Mouse (Mus musculus): ENCODE measurements around the gene Ercc5. TPM values are rescaled to one million over a fixed set of nuclear protein-coding genes. Genes with fewer than 3 reads are reported as not detected.
A peak's percentile ranks its signal among the peaks of the same experiment; 100 is the strongest.

The Ercc5 gene
- polyA plus RNA-seq, 1 experiment: 1.7 TPM

DNA sequence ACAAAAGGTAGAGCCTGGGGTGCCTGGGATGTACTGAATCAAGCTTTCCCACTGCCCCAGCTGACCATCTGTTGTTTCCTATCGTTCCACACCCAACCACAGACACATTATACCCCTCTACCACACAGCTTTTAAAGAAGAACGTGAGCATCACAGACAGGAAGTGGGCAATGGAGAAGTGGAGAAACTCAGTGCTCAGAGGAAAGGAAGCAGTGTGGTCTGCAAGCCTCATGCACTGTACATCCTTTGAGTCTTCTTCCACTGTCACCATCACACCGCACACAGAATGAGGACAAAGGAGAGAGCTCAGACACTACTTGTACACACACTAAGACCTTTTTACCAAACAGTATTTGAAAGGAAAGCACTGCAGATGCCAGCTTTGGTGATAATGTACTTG is 25.3 kb upstream of the Ercc5 start:
- Histone ChIP-seq H3K9me3 (no peaks in the 10 kb centered on the region), H3K4me3 (replicated peaks) (peak overlapping the region; percentile 51), H3K27me3 (replicated peaks) (no peaks in the 10 kb centered on the region), H3K36me3 (replicated peaks; ENCODE audit: low read length) (peaks cover 41% of the 10 kb centered on the region), H3K4me1 (peaks cover 34% of the 10 kb centered on the region)
- no peak for TF ChIP-seq GATA1 (IDR thresholded peaks at IDR 0.05; ENCODE audit: borderline replicate concordance, low read length)
- 0 out of 2 replicates have a peak, but pooled peaks have one; percentile 18 for TF ChIP-seq FLI1 (IDR thresholded peaks at IDR 0.05; ENCODE audit: low read length)

- Histone ChIP-seq H3K36me3 (replicated peaks; ENCODE audit: low read length) (peaks cover 73% of the 10 kb centered on the region), H3K4me1 (peaks cover 20% of the 10 kb centered on the region), H3K4me3 (replicated peaks) (no peak overlapping the region), H3K27me3 (replicated peaks) (no peaks in the 10 kb centered on the region), H3K9me3 (no peaks in the 10 kb centered on the region)
- no peak for TF ChIP-seq FLI1 (IDR thresholded peaks at IDR 0.05; ENCODE audit: low read length)
- TF ChIP-seq GATA1 (IDR thresholded peaks at IDR 0.05; ENCODE audit: borderline replicate concordance, low read length): no peak
These were observed 22.0 kb upstream of the Ercc5 start for GRCm38 (mm10) chr1:44125590-44125989.

DNA sequence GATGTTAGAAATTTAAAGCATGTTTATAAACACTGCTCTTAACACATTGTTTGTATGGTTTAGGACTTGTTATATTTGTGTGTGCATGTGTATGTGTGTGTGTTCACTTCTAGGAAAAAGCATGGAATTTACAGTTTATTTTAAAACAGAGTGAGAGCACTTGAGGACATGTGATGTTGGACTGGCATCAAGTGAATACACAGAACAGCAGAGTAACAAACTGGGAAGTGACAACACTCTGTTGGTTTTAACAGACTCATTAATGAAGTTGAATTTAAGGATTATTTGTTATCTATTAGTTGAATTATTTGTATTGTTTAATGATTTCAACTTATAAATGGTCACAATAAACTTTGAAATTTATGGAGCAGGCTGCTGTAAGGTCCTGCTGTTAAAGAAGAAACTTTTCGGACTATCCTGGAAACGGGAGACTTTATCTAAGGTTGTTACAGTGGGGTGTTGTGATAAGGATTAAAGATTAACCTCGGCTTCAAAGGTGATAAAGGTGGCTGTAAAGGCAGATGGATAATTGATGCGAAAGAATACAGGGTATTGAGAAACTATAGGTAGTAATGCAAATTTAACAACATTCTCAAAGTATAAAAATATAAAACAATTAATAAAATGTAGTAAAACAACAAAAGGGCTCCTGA is 17.5 kb upstream of the Ercc5 start:
- H3K4me3 ChIP-seq (replicated peaks): no peak overlapping the region
- H3K9me3 ChIP-seq: no peaks in the 10 kb centered on the region
- H3K4me1 ChIP-seq: peaks cover 10% of the 10 kb centered on the region
- H3K27me3 ChIP-seq (replicated peaks): no peaks in the 10 kb centered on the region
- TF ChIP-seq GATA1 (IDR thresholded peaks at IDR 0.05; ENCODE audit: borderline replicate concordance, low read length): no peak
- TF ChIP-seq FLI1 (IDR thresholded peaks at IDR 0.05; ENCODE audit: low read length): no peak
- peaks cover 76% of the 10 kb centered on the region for H3K36me3 ChIP-seq (replicated peaks; ENCODE audit: low read length)

DNA sequence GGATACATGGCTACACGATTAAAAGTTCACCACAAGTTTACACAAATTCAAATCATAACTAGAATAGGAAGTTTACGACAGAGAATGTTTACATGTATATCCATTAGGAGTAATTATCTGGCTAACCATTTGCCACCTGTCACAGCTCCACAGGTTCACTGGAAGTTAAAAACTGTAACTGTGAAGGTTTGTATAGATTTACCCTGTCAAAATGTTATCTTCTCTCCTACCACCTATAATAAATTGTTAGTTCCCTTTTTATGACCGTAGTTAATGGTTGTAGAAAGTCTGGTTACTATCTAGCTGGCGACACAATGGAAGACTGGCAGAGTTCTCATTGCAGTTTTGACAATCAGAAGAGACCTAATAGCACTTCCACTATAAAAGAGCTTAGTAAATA is 7.3 kb upstream of the Ercc5 start:
- Histone ChIP-seq H3K9me3 (no peaks in the 10 kb centered on the region), H3K36me3 (replicated peaks; ENCODE audit: low read length) (peaks cover 81% of the 10 kb centered on the region), H3K4me3 (replicated peaks) (no peak overlapping the region), H3K4me1 (no peaks in the 10 kb centered on the region), H3K27me3 (replicated peaks) (no peaks in the 10 kb centered on the region)
- TF ChIP-seq FLI1 (IDR thresholded peaks at IDR 0.05; ENCODE audit: low read length) (no peak), GATA1 (IDR thresholded peaks at IDR 0.05; ENCODE audit: borderline replicate concordance, low read length) (no peak)

- peaks cover 6% of the 10 kb centered on the region for H3K4me1 ChIP-seq
- H3K4me3 ChIP-seq (replicated peaks): no peak overlapping the region
- peaks cover 62% of the 10 kb centered on the region for H3K36me3 ChIP-seq (replicated peaks; ENCODE audit: low read length)
- TF ChIP-seq GATA1 (IDR thresholded peaks at IDR 0.05; ENCODE audit: borderline replicate concordance, low read length) (no peak), FLI1 (IDR thresholded peaks at IDR 0.05; ENCODE audit: low read length) (no peak)
- no peaks in the 10 kb centered on the region for H3K27me3 ChIP-seq (replicated peaks)
- no peaks in the 10 kb centered on the region for H3K9me3 ChIP-seq
These were observed 4.8 kb upstream of the Ercc5 start for GRCm38 (mm10) chr1:44142747-44143146.

GRCm38 (mm10) chr1:44148706-44149105 is 1.2 kb downstream of the Ercc5 start:
- Histone ChIP-seq H3K4me1 (peaks cover 6% of the 10 kb centered on the region), H3K36me3 (replicated peaks; ENCODE audit: low read length) (peaks cover 8% of the 10 kb centered on the region), H3K4me3 (replicated peaks) (peak overlapping the region; percentile 96), H3K9me3 (no peaks in the 10 kb centered on the region), H3K27me3 (replicated peaks) (no peaks in the 10 kb centered on the region)
- TF ChIP-seq GATA1 (IDR thresholded peaks at IDR 0.05; ENCODE audit: borderline replicate concordance, low read length): no peak
- TF ChIP-seq FLI1 (IDR thresholded peaks at IDR 0.05; ENCODE audit: low read length): no peak

GRCm38 (mm10) chr1:44155287-44155686 is 7.7 kb downstream of the Ercc5 start:
- TF ChIP-seq FLI1 (IDR thresholded peaks at IDR 0.05; ENCODE audit: low read length) (no peak), GATA1 (IDR thresholded peaks at IDR 0.05; ENCODE audit: borderline replicate concordance, low read length) (no peak)
- Histone ChIP-seq H3K4me3 (replicated peaks) (no peak overlapping the region), H3K27me3 (replicated peaks) (no peaks in the 10 kb centered on the region), H3K4me1 (peaks cover 3% of the 10 kb centered on the region; the same call in 1 of the 2 replicates), H3K36me3 (replicated peaks; ENCODE audit: low read length) (peaks cover 34% of the 10 kb centered on the region), H3K9me3 (no peaks in the 10 kb centered on the region)

DNA sequence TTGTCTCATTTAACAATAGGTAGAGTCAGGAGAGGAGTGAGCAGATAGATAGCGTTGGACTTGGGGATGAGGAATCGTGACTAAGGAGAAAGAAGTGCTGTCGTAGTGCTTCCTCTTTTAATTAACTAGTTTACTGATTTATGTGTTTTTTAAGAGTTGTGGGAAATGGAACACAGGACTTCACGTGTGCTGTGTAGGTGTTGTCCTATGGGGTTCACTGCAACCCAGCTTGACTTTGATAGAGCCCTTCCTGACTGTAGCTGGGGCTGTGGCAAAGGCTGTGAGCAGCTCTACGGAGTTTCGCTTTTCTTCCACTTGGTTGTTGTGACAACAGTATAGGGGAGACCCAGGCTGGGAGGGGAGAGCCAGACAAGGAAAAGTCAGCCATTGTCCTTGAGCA is 10.8 kb downstream of the Ercc5 start:
- Histone ChIP-seq H3K4me1 (peaks cover 3% of the 10 kb centered on the region; the same call in 1 of the 2 replicates), H3K4me3 (replicated peaks) (no peak overlapping the region), H3K36me3 (replicated peaks; ENCODE audit: low read length) (peaks cover 64% of the 10 kb centered on the region), H3K9me3 (no peaks in the 10 kb centered on the region), H3K27me3 (replicated peaks) (no peaks in the 10 kb centered on the region)
- no peak for TF ChIP-seq FLI1 (IDR thresholded peaks at IDR 0.05; ENCODE audit: low read length)
- no peak for TF ChIP-seq GATA1 (IDR thresholded peaks at IDR 0.05; ENCODE audit: borderline replicate concordance, low read length)

DNA sequence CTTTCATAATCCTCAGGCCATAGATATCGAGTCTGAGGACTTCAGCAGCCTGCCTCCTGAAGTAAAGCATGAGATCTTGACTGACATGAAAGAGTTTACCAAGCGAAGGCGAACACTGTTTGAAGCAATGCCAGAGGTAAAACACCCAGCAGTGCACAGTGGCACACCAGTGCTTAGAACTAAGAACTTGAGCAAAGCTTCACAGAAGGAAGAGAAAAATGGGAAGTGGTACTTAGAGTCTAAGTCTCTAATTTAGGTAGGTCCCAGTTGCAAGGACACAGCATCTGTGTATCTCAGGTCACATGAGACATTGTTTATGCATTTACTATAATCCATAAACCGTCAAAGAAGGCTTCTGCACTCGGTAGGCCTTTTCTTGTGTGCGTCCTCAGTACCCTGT is 14.3 kb downstream of the Ercc5 start:
- Histone ChIP-seq H3K9me3 (no peaks in the 10 kb centered on the region), H3K4me3 (replicated peaks) (no peak overlapping the region), H3K36me3 (replicated peaks; ENCODE audit: low read length) (peaks cover 88% of the 10 kb centered on the region), H3K4me1 (no peaks in the 10 kb centered on the region), H3K27me3 (replicated peaks) (no peaks in the 10 kb centered on the region)
- TF ChIP-seq FLI1 (IDR thresholded peaks at IDR 0.05; ENCODE audit: low read length): no peak
- no peak for TF ChIP-seq GATA1 (IDR thresholded peaks at IDR 0.05; ENCODE audit: borderline replicate concordance, low read length)

DNA sequence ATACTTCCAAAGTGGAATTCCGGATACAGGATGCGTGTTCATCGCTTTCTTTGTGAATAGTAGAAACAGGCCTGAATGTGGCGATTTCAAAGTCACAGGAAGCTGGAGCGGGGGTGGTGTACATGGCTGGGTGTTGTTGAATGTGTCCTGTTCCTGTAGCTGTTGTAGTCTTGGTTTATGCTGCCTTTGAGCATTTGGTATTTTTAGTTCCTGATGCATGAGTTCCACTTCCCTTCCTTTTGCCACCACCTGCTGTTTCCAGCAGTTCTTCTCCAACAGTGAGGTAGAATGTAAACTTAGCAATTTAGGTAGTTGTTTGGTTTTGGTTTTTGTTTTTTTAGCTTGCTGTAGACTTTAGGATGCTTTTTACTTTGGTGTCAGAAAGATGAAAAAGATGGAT is 14.8 kb downstream of the Ercc5 start:
- H3K36me3 ChIP-seq (replicated peaks; ENCODE audit: low read length): peaks cover 93% of the 10 kb centered on the region
- H3K4me3 ChIP-seq (replicated peaks): no peak overlapping the region
- H3K27me3 ChIP-seq (replicated peaks): no peaks in the 10 kb centered on the region
- H3K9me3 ChIP-seq: peaks cover 5% of the 10 kb centered on the region; the same call in 1 of the 2 replicates
- TF ChIP-seq FLI1 (IDR thresholded peaks at IDR 0.05; ENCODE audit: low read length) (no peak), GATA1 (IDR thresholded peaks at IDR 0.05; ENCODE audit: borderline replicate concordance, low read length) (no peak)
- no peaks in the 10 kb centered on the region for H3K4me1 ChIP-seq
